ENCODE assay signal across 12 mouse cellular contexts in genomic region chr2:17858326-17858725, GRCm38 (mm10).
DNase-seq lines count a peak whose midpoint lies in the region; ATAC-seq lines count a peak whose summit lies in the region.
"Had no signal": no experiment of that assay in that cellular context is flagged by ENCODE, and none has a peak within 500 bp of the region (broad histone marks: within the 10 kb centered on the region; RNA-seq: fewer than 3 reads in every experiment).

No protein-coding gene starts in this region.

- H3K36me3 ChIP-seq in heart, embryonic 13.5 days, result no peaks in the 10 kb centered on the region
- H3K36me3 ChIP-seq: liver, embryonic 12.5 days; midbrain, embryonic 10.5 days had no signal

- 32% methylated on average over 8 of the region's 8 CpGs for WGBS in heart, embryonic 13.5 days

- H3K4me1 ChIP-seq in heart, embryonic 13.5 days, result peaks cover 40% of the 10 kb centered on the region
- H3K4me1 ChIP-seq: liver, embryonic 12.5 days had no signal

- DNase-seq in heart, adult 8-10 months (ENCODE audit: low spot score), result peak; percentile 38
- no peak for DNase-seq in heart, postnatal 4 days
- DNase-seq in kidney, postnatal 14 days, result peak; percentile 34
- peak; percentile 44 for DNase-seq in lung, postnatal 36 days
- DNase-seq in right cerebral cortex, postnatal 25 days, result no peak
- no peak for DNase-seq in neural tube, embryonic 10.5 days (ENCODE audit: extremely low spot score, low spot score)
- DNase-seq: forebrain, postnatal 0 days had no signal

- no peaks in the 10 kb centered on the region for H3K9me3 ChIP-seq in heart, embryonic 13.5 days
- H3K9me3 ChIP-seq: liver, embryonic 12.5 days; midbrain, embryonic 10.5 days had no signal

- H3K4me3 ChIP-seq in heart, embryonic 13.5 days, result no peak overlapping the region
- H3K4me3 ChIP-seq: liver, embryonic 12.5 days; midbrain, embryonic 10.5 days; myocyte had no signal

- H3K9ac ChIP-seq in heart, embryonic 13.5 days, result no peak overlapping the region
- H3K9ac ChIP-seq: forebrain, postnatal 0 days; liver, embryonic 12.5 days had no signal

- H3K27ac ChIP-seq in heart, embryonic 13.5 days (replicated peaks), result no peak overlapping the region
- H3K27ac ChIP-seq: liver, embryonic 12.5 days; midbrain, embryonic 10.5 days had no signal

- ATAC-seq in heart, embryonic 13.5 days (ENCODE audit: extremely low read depth, insufficient number of reproducible peaks, low FRiP score, low TSS enrichment), result no peak
- ATAC-seq: forebrain, postnatal 0 days; intestine, postnatal 0 days; liver, embryonic 12.5 days had no signal

- peak overlapping the region; percentile 23; the same call in 1 of the 2 replicates for H3K4me2 ChIP-seq in heart, embryonic 13.5 days
- H3K4me2 ChIP-seq: liver, embryonic 12.5 days had no signal

- no peaks in the 10 kb centered on the region for H3K27me3 ChIP-seq in heart, embryonic 13.5 days (replicated peaks)
- H3K27me3 ChIP-seq: liver, embryonic 12.5 days had no signal

Comparison
In these comparisons a context has a peak if more than half of its experiments do, and no peak if none do; other contexts are left out.
1. DNase-seq: peak in heart, adult 8-10 months (single experiment), kidney, postnatal 14 days (single experiment) and lung, postnatal 36 days (single experiment); none in heart, postnatal 4 days (single experiment), right cerebral cortex, postnatal 25 days (single experiment) and neural tube, embryonic 10.5 days (single experiment).